Mouse (Mus musculus): Measurements from ENCODE around the gene Saal1.
"Not testable (repeated sequence)": the region's sequence is repeated elsewhere in the genome, so short reads cannot be mapped to it uniquely, and the experiment has no call there.

Saal1 gene

GRCm38 (mm10) chr7:46710390-46710844 is at the start of gene Saal1:
Saal1 (minus strand) TSS chr7:46710680.
- in situ Hi-C loops (cut with MseI, MboI), result loop anchor here in 1 of 2 experiments (5.0 kb wide), 1 partner anchor 62 kb away; no protein-coding TSS in a partner anchor

- in situ Hi-C loops (cut with MseI, MboI), result no loop called here
Measured at GRCm38 (mm10) chr7:46751490-46751889, 41.0 kb upstream of the Saal1 start, which contains the start of gene Saa2. Saa2 (plus strand) TSS chr7:46751790.

- in situ Hi-C loops (cut with MseI, MboI), result no loop called here
Measured at GRCm38 (mm10) chr7:46748459-46748858, 38.0 kb upstream of the Saal1 start.

- in situ Hi-C loops (cut with MseI, MboI), result no loop called here
Measured at GRCm38 (mm10) chr7:46746381-46746780, 35.9 kb upstream of the Saal1 start.

- in situ Hi-C loops (cut with MseI, MboI), result no loop called here
Measured at GRCm38 (mm10) chr7:46745816-46746215, 35.3 kb upstream of the Saal1 start.

GRCm38 (mm10) chr7:46742880-46743279 is 32.4 kb upstream of the Saal1 start, which contains the start of gene Saa1:
Saa1 (minus strand) TSS chr7:46742980.
- in situ Hi-C loops (cut with MseI, MboI), result not testable (repeated sequence)

- in situ Hi-C loops (cut with MseI, MboI), result not testable (repeated sequence)
Measured at GRCm38 (mm10) chr7:46740041-46740440, 29.6 kb upstream of the Saal1 start.

- in situ Hi-C loops (cut with MseI, MboI), result no loop called here
Measured at GRCm38 (mm10) chr7:46738561-46739460, 28.3 kb upstream of the Saal1 start.

- in situ Hi-C loops (cut with MseI, MboI), result no loop called here
Measured at GRCm38 (mm10) chr7:46734983-46735382, 24.5 kb upstream of the Saal1 start.

- in situ Hi-C loops (cut with MseI, MboI), result no loop called here
Measured at GRCm38 (mm10) chr7:46732458-46732857, 22.0 kb upstream of the Saal1 start, which contains the start of gene Saa4. Saa4 (minus strand) TSS chr7:46732603.

GRCm38 (mm10) chr7:46727584-46727983 is 17.1 kb upstream of the Saal1 start:
- in situ Hi-C loops (cut with MseI, MboI), result no loop called here

- in situ Hi-C loops (cut with MseI, MboI), result no loop called here
Measured at GRCm38 (mm10) chr7:46724396-46724795, 13.9 kb upstream of the Saal1 start.

GRCm38 (mm10) chr7:46723849-46724248 is 13.4 kb upstream of the Saal1 start:
- in situ Hi-C loops (cut with MseI, MboI), result no loop called here

GRCm38 (mm10) chr7:46723354-46723753 is 12.9 kb upstream of the Saal1 start:
- in situ Hi-C loops (cut with MseI, MboI), result no loop called here

- in situ Hi-C loops (cut with MseI, MboI), result no loop called here
Measured at GRCm38 (mm10) chr7:46720460-46720859, 10.0 kb upstream of the Saal1 start.

- in situ Hi-C loops (cut with MseI, MboI), result no loop called here
Measured at GRCm38 (mm10) chr7:46719526-46719925, 9.0 kb upstream of the Saal1 start.

- in situ Hi-C loops (cut with MseI, MboI), result no loop called here
Measured at GRCm38 (mm10) chr7:46718591-46719270, 8.3 kb upstream of the Saal1 start.

GRCm38 (mm10) chr7:46716897-46717296 is 6.4 kb upstream of the Saal1 start:
- in situ Hi-C loops (cut with MseI, MboI), result no loop called here

- in situ Hi-C loops (cut with MseI, MboI), result no loop called here
Measured at GRCm38 (mm10) chr7:46715600-46715999, 5.1 kb upstream of the Saal1 start, which contains the start of gene Saa3. Saa3 (minus strand) TSS chr7:46715700.

GRCm38 (mm10) chr7:46714518-46714917 is 4.0 kb upstream of the Saal1 start:
- in situ Hi-C loops (cut with MseI, MboI), result loop anchor here in 1 of 2 experiments (5.0 kb wide), 1 partner anchor 58 kb away; no protein-coding TSS in a partner anchor

GRCm38 (mm10) chr7:46712250-46712649 is 1.8 kb upstream of the Saal1 start:
- in situ Hi-C loops (cut with MseI, MboI), result loop anchor here in 1 of 2 experiments (5.0 kb wide), 1 partner anchor 60 kb away; no protein-coding TSS in a partner anchor

GRCm38 (mm10) chr7:46700521-46701025 is 9.9 kb downstream of the Saal1 start:
- in situ Hi-C loops (cut with MseI, MboI), result no loop called here

Measured in mouse trophoblast stem cell (cell line).